Mouse (Mus musculus) CH12.LX (cell line): ENCODE results near the gene Mrgprg. TPM values are rescaled to one million over a fixed set of nuclear protein-coding genes. Genes with fewer than 3 reads are reported as not detected.

Source experiments
- DNase-seq: peaks from one replicate; pipeline ENCODE4 v3.0.0-alpha.2; 2013; ENCODE audit errors: extremely low read depth
- H3K27ac ChIP-seq: 2 replicates; pipeline ENCODE4 v1.5.1; 2012; ENCODE audit warnings: low read depth, mild to moderate bottlenecking, control low read depth, moderate library complexity; ENCODE audit not compliant: insufficient read depth
- H3K27me3 ChIP-seq: replicated peaks from 2 replicates; pipeline ENCODE3; 2012; ENCODE audit warnings: inconsistent platforms
- H3K36me3 ChIP-seq, 2 experiments: replicated peaks in 1 of 2; 2 replicates each; pipeline versions ENCODE3 to v1.6.1; 2012; ENCODE audit warnings: inconsistent platforms in 1 of 2, low read length in 1 of 2, mild to moderate bottlenecking in 1 of 2, mixed read lengths in 1 of 2, moderate library complexity in 1 of 2; ENCODE audit not compliant: control insufficient read depth in 1 of 2, insufficient read depth in 1 of 2
- H3K4me1 ChIP-seq, 2 experiments: 2 replicates each; pipeline ENCODE4 v1.6.1; 2012; ENCODE audit warnings: inconsistent platforms in 1 of 2, moderate library complexity in 1 of 2; ENCODE audit not compliant: insufficient read depth in 2 of 2, control insufficient read depth in 1 of 2
- H3K4me2 ChIP-seq: 2 replicates; pipeline ENCODE4 v1.6.1; 2012; ENCODE audit warnings: low read depth, mild to moderate bottlenecking, control low read depth; ENCODE audit not compliant: poor library complexity, insufficient read depth, severe bottlenecking
- H3K4me3 ChIP-seq, 3 experiments: fragments of 150-350 bp in 1 of 3; sonication (generic) in 1 of 3; replicated peaks in 1 of 3; 2 replicates each; pipeline versions ENCODE3 to v1.5.1; 2011 to 2012; ENCODE audit warnings: low read depth in 2 of 3, low read length in 2 of 3, mild to moderate bottlenecking in 2 of 3, moderate library complexity in 2 of 3, control low read depth in 1 of 3, improper control_type of control experiment in 1 of 3, inconsistent platforms in 1 of 3, mixed read lengths in 1 of 3; ENCODE audit not compliant: poor library complexity in 1 of 3
- H3K79me2 ChIP-seq: replicated peaks from 2 replicates; pipeline ENCODE4 v1.6.1; 2012; ENCODE audit warnings: mild to moderate bottlenecking, moderate library complexity; ENCODE audit not compliant: control insufficient read depth, poor library complexity, insufficient read depth, severe bottlenecking; ENCODE audit errors: extremely low read depth
- H3K9ac ChIP-seq: 2 replicates; pipeline ENCODE4 v1.6.1; 2012; ENCODE audit warnings: low read depth, mild to moderate bottlenecking, control low read depth, moderate library complexity; ENCODE audit not compliant: insufficient read depth
- H3K9me3 ChIP-seq: replicated peaks from 2 replicates; pipeline ENCODE3; 2012; ENCODE audit warnings: low read length, inconsistent platforms, mixed read lengths
- CHD2 ChIP-seq: IDR thresholded peaks from 2 replicates; pipeline ENCODE4 v1.6.1; 2011; ENCODE audit warnings: low read length, improper control_type of control experiment
- CTCF ChIP-seq, 2 experiments: IDR thresholded peaks in 1 of 2; conservative IDR thresholded peaks in 1 of 2; 2 replicates each; pipeline ENCODE4 v1.5.1; 2011 to 2012; ENCODE audit warnings: low read depth in 2 of 2, low read length in 2 of 2, improper control_type of control experiment in 1 of 2, inconsistent platforms in 1 of 2, mild to moderate bottlenecking in 1 of 2, moderate library complexity in 1 of 2
- E2F4 ChIP-seq: IDR thresholded peaks from 2 replicates; pipeline ENCODE4 v1.6.1; 2011; ENCODE audit warnings: low read depth, low read length, improper control_type of control experiment; ENCODE audit not compliant: insufficient replicate concordance
- ELF1 ChIP-seq: IDR thresholded peaks from 2 replicates; pipeline ENCODE4 v1.6.1; 2014; ENCODE audit warnings: low read depth, mild to moderate bottlenecking, inconsistent platforms, low read length, improper control_type of control experiment
- ETS1 ChIP-seq: conservative IDR thresholded peaks from 2 replicates; pipeline ENCODE4 v1.6.1; 2012; ENCODE audit warnings: low read depth, mild to moderate bottlenecking, inconsistent platforms, low read length, improper control_type of control experiment, moderate library complexity
- GABPA ChIP-seq: IDR thresholded peaks from 2 replicates; pipeline ENCODE4 v1.6.1; 2012; ENCODE audit warnings: low read depth, low read length, improper control_type of control experiment, inconsistent platforms; ENCODE audit not compliant: insufficient replicate concordance
- IRF4 ChIP-seq: IDR thresholded peaks from 2 replicates; pipeline ENCODE4 v1.6.1; 2014; ENCODE audit warnings: low read depth, mild to moderate bottlenecking, inconsistent platforms, low read length, improper control_type of control experiment
- JUN ChIP-seq: IDR thresholded peaks from 2 replicates; pipeline ENCODE4 v1.6.1; 2011; ENCODE audit warnings: low read depth, mild to moderate bottlenecking, low read length, improper control_type of control experiment, moderate library complexity; ENCODE audit not compliant: insufficient read depth
- KAT2A ChIP-seq: IDR thresholded peaks from 2 replicates; pipeline ENCODE4 v1.6.1; 2012; ENCODE audit warnings: low read length, improper control_type of control experiment, inconsistent platforms; ENCODE audit not compliant: insufficient replicate concordance
- MAFK ChIP-seq: IDR thresholded peaks from 2 replicates; pipeline ENCODE4 v1.6.1; 2011; ENCODE audit warnings: low read length, improper control_type of control experiment; ENCODE audit not compliant: insufficient replicate concordance
- MAX ChIP-seq: IDR thresholded peaks from 2 replicates; pipeline ENCODE4 v1.6.1; 2011; ENCODE audit warnings: low read length, improper control_type of control experiment
- MEF2A ChIP-seq: IDR thresholded peaks from 2 replicates; pipeline ENCODE4 v1.6.1; 2014; ENCODE audit warnings: low read depth, mild to moderate bottlenecking, inconsistent platforms, low read length, improper control_type of control experiment, borderline replicate concordance
- MXI1 ChIP-seq: IDR thresholded peaks from 2 replicates; pipeline ENCODE4 v1.6.1; 2011; ENCODE audit warnings: mild to moderate bottlenecking, low read depth, low read length, improper control_type of control experiment
- MYC ChIP-seq: IDR thresholded peaks from 2 replicates; pipeline ENCODE4 v1.6.1; 2011; ENCODE audit warnings: low read depth, mild to moderate bottlenecking, improper control_type of control experiment, low read length
- PAX5 ChIP-seq: IDR thresholded peaks from 2 replicates; pipeline ENCODE4 v1.6.1; 2012; ENCODE audit warnings: low read length, inconsistent platforms, mixed read lengths
- POLR2A ChIP-seq: IDR thresholded peaks from 2 replicates; pipeline ENCODE4 v1.6.1; 2011; ENCODE audit warnings: low read depth, mild to moderate bottlenecking, improper control_type of control experiment, low read length
- POLR2AphosphoS2 ChIP-seq: IDR thresholded peaks from 2 replicates; pipeline ENCODE4 v1.6.1; 2011; ENCODE audit warnings: low read depth, low read length, improper control_type of control experiment
- RAD21 ChIP-seq: IDR thresholded peaks from 2 replicates; pipeline ENCODE4 v1.6.1; 2011; ENCODE audit warnings: low read depth, mild to moderate bottlenecking, low read length, improper control_type of control experiment, moderate library complexity
- RCOR1 ChIP-seq: conservative IDR thresholded peaks from 2 replicates; pipeline ENCODE4 v1.6.1; 2012; ENCODE audit warnings: low read depth, mild to moderate bottlenecking, inconsistent platforms, low read length, improper control_type of control experiment
- SIN3A ChIP-seq: IDR thresholded peaks from 2 replicates; pipeline ENCODE4 v1.6.1; 2012; ENCODE audit warnings: low read length, improper control_type of control experiment, inconsistent platforms
- SMC3 ChIP-seq: IDR thresholded peaks from 2 replicates; pipeline ENCODE4 v1.6.1; 2011; ENCODE audit warnings: low read depth, low read length, improper control_type of control experiment
- TBP ChIP-seq: conservative IDR thresholded peaks from 2 replicates; pipeline ENCODE4 v1.6.1; 2011; ENCODE audit warnings: low read depth, low read length, improper control_type of control experiment
- USF1 ChIP-seq: IDR thresholded peaks from 2 replicates; pipeline ENCODE4 v1.6.1; 2014; ENCODE audit warnings: low read depth, mild to moderate bottlenecking, inconsistent platforms, low read length, improper control_type of control experiment
- ZC3H11A ChIP-seq: IDR thresholded peaks from 2 replicates; pipeline ENCODE4 v1.6.1; 2012; ENCODE audit warnings: low read depth, mild to moderate bottlenecking, inconsistent platforms, low read length, improper control_type of control experiment
- ZMIZ1 ChIP-seq: IDR thresholded peaks from 2 replicates; pipeline ENCODE4 v1.6.1; 2012; ENCODE audit warnings: low read depth, mild to moderate bottlenecking, inconsistent platforms, low read length, improper control_type of control experiment
- dilution Hi-C: fragments of 300-500 bp; cut with MboI; formaldehyde crosslinking; loops from 2 replicates; pipeline ENCODE4 v1.14.3; 2020; ENCODE audit warnings: low sequenced_read_pairs; ENCODE audit not compliant: extremely low pct_unique_long_range_greater_than_20kb, extremely low pct_ligation_motif_present
- in situ Hi-C: fragments of 300-500 bp; cut with MboI; formaldehyde crosslinking; loops from 3 replicates; pipeline ENCODE4 v1.14.3; 2019; ENCODE audit warnings: low sequenced_read_pairs, low pct_ligation_motif_present, low pct_unique_long_range_greater_than_20kb, mixed read lengths
- polyA plus RNA-seq: library from polyadenylated mRNA; unstranded; fragments of >175 nt; gene quantifications from 2 replicates; pipeline ENCODE4 v1.2.1, GENCODE M21; 2012; ENCODE audit warnings: low read depth; ENCODE audit not compliant: insufficient read length
- total RNA-seq, 2 experiments: library from RNA; depleted of rRNA; stranded (reverse); fragments of 300-350 nt in 1 of 2; fragments of >200 nt in 1 of 2; gene quantifications; 2 replicates each; pipeline ENCODE4 v1.2.3; 2012 to 2014

Gene Mrgprg
- total RNA-seq (2012; rRNA removed): not detected in 2 replicates
- not detected in 2 replicates for total RNA-seq (2014; rRNA removed)
- polyA plus RNA-seq: not detected in 2 replicates

DNA sequence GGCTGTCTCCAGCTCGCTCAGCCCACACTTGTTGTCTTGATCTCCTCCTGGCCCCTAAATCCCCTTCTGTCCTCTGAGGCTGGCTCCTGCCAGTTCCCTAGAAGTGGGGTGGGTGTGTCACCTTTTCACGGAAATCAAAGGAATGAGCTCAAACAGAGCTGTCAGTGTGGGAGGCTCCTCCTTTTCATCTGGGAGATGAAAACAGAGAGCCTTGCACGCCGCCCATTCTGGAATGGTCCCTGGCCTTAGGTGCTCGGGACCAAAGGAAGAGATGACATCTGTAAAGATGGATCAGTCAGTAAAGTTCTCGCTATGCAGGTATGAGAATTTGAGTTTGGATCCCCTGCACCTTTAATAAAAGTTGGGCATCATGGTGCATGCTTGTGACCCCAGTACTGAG lies at the start of gene Mrgprg:
Gene Mrgprg (minus strand): TSS at position 101 of the 400 bp plus-strand sequence.
- no peaks in the 10 kb centered on the region for H3K36me3 ChIP-seq
- TF ChIP-seq USF1: no peak
- no peak for TF ChIP-seq TBP
- no peak for TF ChIP-seq RCOR1
- no peak for TF ChIP-seq MYC
- TF ChIP-seq KAT2A: no peak
- TF ChIP-seq ZC3H11A: no peak
- TF ChIP-seq, all 38 proteins: peak for 0
- Histone ChIP-seq H3K27me3 (peaks cover 85% of the 10 kb centered on the region), H3K4me2 (no peak within 1 kb of the TSS), H3K9me3 (no peaks in the 10 kb centered on the region), H3K4me3 (no peak within 1 kb of the TSS), H3K9ac (no peak within 1 kb of the TSS), H3K4me1 (no peaks in the 10 kb centered on the region), H3K27ac (no peak within 1 kb of the TSS), H3K79me2 (no peaks in the 10 kb centered on the region)
- in situ Hi-C loops (no loop called here), dilution Hi-C loops (no loop called here)
- DNase-seq: no peak

DNA sequence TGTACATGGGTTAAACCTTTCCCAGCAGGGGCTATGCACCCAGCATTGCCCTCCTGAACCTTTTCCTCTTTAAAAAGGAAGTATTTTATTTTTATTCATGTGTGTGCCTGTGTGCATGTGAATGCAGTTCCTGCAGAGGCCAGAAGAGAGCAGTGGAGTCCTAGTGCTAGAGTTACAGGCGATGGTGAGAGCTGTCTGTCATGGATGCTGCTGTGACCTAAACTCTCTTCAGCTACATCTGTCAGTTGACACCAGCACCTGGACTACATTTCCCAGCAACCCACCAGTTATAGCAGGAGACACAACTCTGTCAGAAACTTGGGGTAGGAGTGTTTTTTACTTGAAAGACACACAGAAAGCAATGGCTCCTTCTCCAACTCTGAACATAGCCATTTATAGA lies 42.1 kb upstream of the Mrgprg start:
- H3K4me2 ChIP-seq: no peak overlapping the region
- H3K27me3 ChIP-seq: no peaks in the 10 kb centered on the region
- no peak overlapping the region for H3K27ac ChIP-seq
- H3K79me2 ChIP-seq: no peaks in the 10 kb centered on the region
- in situ Hi-C loops: no loop called here
- peak; percentile 47 for DNase-seq
- no peak overlapping the region for H3K9ac ChIP-seq
- dilution Hi-C loops: no loop called here
- TF ChIP-seq SMC3: peak; percentile 36
- TF ChIP-seq JUN: no peak
- peak; percentile 52 to 76 for TF ChIP-seq CTCF (conservative IDR thresholded peaks at IDR 0.05 in 1 of 2, IDR thresholded peaks at IDR 0.05 in 1 of 2; ENCODE audit: low read depth in 2 of 2, low read length in 2 of 2)
- peak; percentile 74 for TF ChIP-seq RAD21
- TF ChIP-seq, all 38 proteins: peak for 3
- peaks cover 35 to 89% of the 10 kb centered on the region in 2 experiments for H3K36me3 ChIP-seq
- H3K4me3 ChIP-seq: no peak overlapping the region
- H3K9me3 ChIP-seq: no peaks in the 10 kb centered on the region
- H3K4me1 ChIP-seq: no peaks in the 10 kb centered on the region

DNA sequence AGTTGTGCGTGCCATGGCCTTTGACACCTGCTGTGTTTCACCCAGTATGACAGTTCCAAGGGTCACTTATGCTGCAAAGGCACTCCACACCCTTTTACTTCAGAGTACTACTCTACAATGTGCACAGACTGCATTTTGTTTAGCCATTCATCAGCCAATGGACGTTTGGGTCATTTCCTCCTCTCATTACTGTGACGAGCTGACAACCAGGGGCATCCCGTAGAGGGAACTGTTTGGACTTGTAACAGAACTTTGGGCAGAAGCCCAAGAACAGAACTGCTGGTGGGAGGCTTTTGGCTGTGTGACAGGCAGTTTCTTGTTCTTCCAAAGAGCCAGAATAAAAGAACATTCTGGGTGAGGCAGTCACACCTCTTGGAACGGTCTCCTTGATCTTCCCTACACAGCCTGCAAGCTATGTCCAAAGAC lies 38.4 kb upstream of the Mrgprg start:
- Histone ChIP-seq H3K4me1 (no peaks in the 10 kb centered on the region), H3K79me2 (no peaks in the 10 kb centered on the region), H3K27ac (no peak overlapping the region)
- in situ Hi-C loops: no loop called here
- no peak for TF ChIP-seq MAX
- no peak for TF ChIP-seq SIN3A
- no peak for TF ChIP-seq MAFK
- TF ChIP-seq ZMIZ1: no peak
- no peak for TF ChIP-seq MXI1
- no peak for TF ChIP-seq MEF2A
- no peak for TF ChIP-seq SMC3
- TF ChIP-seq MYC: no peak
- no peak for TF ChIP-seq ETS1
- TF ChIP-seq POLR2A: no peak
- TF ChIP-seq ELF1: no peak
- TF ChIP-seq POLR2AphosphoS2: no peak
- no peak for TF ChIP-seq GABPA
- no peak for TF ChIP-seq E2F4
- TF ChIP-seq ZC3H11A: no peak
- no peak for TF ChIP-seq USF1
- no peak for TF ChIP-seq CHD2
- TF ChIP-seq IRF4: no peak
- no peak for TF ChIP-seq PAX5
- TF ChIP-seq RCOR1: no peak
- TF ChIP-seq, all 38 proteins: peak for 0
- Histone ChIP-seq H3K9me3 (no peaks in the 10 kb centered on the region), H3K36me3 (peaks cover 30 to 92% of the 10 kb centered on the region in 2 experiments), H3K4me2 (no peak overlapping the region), H3K4me3 (no peak overlapping the region), H3K9ac (no peak overlapping the region), H3K27me3 (no peaks in the 10 kb centered on the region)
- dilution Hi-C loops: no loop called here
- DNase-seq: no peak
